Mouse (Mus musculus): ENCODE results near the gene Map2k4.

The Map2k4 gene

GRCm38 (mm10) chr11:65788154-65788553 lies at the start of gene Map2k4:
TSS of gene Map2k4 (minus strand) at chr11:65788297.
- peak; percentile 95 for DNase-seq

- DNase-seq: no peak
These were observed 36.5 kb upstream of the Map2k4 start for GRCm38 (mm10) chr11:65824556-65824955.

GRCm38 (mm10) chr11:65820877-65821276 lies 32.8 kb upstream of the Map2k4 start:
- DNase-seq: peak; percentile 56

GRCm38 (mm10) chr11:65820280-65820679 lies 32.2 kb upstream of the Map2k4 start:
- DNase-seq: peak; percentile 33

- DNase-seq: no peak
These were observed 30.1 kb upstream of the Map2k4 start for GRCm38 (mm10) chr11:65818193-65818592.

GRCm38 (mm10) chr11:65816237-65816636 lies 28.1 kb upstream of the Map2k4 start:
- DNase-seq: no peak

- no peak for DNase-seq
These were observed 26.3 kb upstream of the Map2k4 start for GRCm38 (mm10) chr11:65814381-65814780.

- no peak for DNase-seq
These were observed 24.0 kb upstream of the Map2k4 start for GRCm38 (mm10) chr11:65812088-65812487.

- no peak for DNase-seq
These were observed 19.5 kb upstream of the Map2k4 start for GRCm38 (mm10) chr11:65807601-65808000.

GRCm38 (mm10) chr11:65806909-65807504 lies 18.9 kb upstream of the Map2k4 start, which contains the start of gene Zkscan6:
TSS of gene Zkscan6 (plus strand) at chr11:65807175.
- peak; percentile 92 for DNase-seq

- peak; percentile 51 for DNase-seq
These were observed 18.3 kb upstream of the Map2k4 start for GRCm38 (mm10) chr11:65806321-65806904.

- DNase-seq: no peak
These were observed 13.8 kb upstream of the Map2k4 start for GRCm38 (mm10) chr11:65801899-65802298.

- no peak for DNase-seq
These were observed 7.8 kb upstream of the Map2k4 start for GRCm38 (mm10) chr11:65795896-65796295.

- DNase-seq: no peak
These were observed 6.5 kb upstream of the Map2k4 start for GRCm38 (mm10) chr11:65794428-65795219.

GRCm38 (mm10) chr11:65787421-65788151 lies 511 bp downstream of the Map2k4 start:
- no peak for DNase-seq

GRCm38 (mm10) chr11:65786160-65786559 lies 1.9 kb downstream of the Map2k4 start:
- DNase-seq: no peak

- DNase-seq: no peak
These were observed 6.5 kb downstream of the Map2k4 start for GRCm38 (mm10) chr11:65781596-65781995.

- DNase-seq: no peak
These were observed 8.5 kb downstream of the Map2k4 start for GRCm38 (mm10) chr11:65779578-65779977.

- no peak for DNase-seq
These were observed 9.0 kb downstream of the Map2k4 start for GRCm38 (mm10) chr11:65779066-65779465.

- no peak for DNase-seq
These were observed 10.3 kb downstream of the Map2k4 start for GRCm38 (mm10) chr11:65777810-65778209.

- DNase-seq: peak; percentile 34
These were observed 11.0 kb downstream of the Map2k4 start for GRCm38 (mm10) chr11:65776906-65777611.

- DNase-seq: no peak
These were observed 14.0 kb downstream of the Map2k4 start for GRCm38 (mm10) chr11:65773946-65774656.

All from kidney, adult 9 months (tissue).